Mouse (Mus musculus) cerebellum, adult 18-20 months (tissue): ENCODE results near the gene AU022252.
A peak's percentile ranks its signal among the peaks of the same experiment; 100 is the strongest.
"Not testable (repeated sequence)": the region's sequence is repeated elsewhere in the genome, so short reads cannot be mapped to it uniquely, and the experiment has no call there.

Experiments used
- DNase-seq, 2 experiments: peaks; one replicate each; pipeline ENCODE4 v3.0.0; 2021

AU022252 gene

GRCm38 (mm10) chr4:119232410-119233255 lies at the start of gene AU022252, which contains the start of gene P3h1:
Gene AU022252 (minus strand): TSS chr4:119232712.
Gene P3h1 (plus strand): TSS chr4:119232915.
- DNase-seq: peak; percentile 99 to 100

DNA sequence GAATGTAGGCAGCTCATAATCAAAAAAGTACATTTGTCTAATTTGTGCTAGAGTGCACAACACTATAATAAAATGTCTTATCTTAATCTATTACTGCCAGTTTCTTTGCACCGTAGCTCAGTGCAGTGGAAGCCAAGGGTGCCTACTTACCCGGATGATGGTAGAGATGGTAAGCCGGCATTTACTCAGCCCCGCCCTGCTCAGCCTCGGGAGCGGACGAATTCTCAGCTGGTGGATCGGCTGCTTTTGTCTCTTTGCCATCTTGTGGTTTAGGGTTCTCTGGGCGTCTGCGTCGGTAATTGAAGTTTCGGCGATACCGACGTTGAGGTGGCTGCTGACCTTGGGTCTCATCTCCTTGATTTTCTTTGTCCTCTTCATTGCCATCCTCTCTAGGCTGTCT lies 46.3 kb upstream of the AU022252 start:
- DNase-seq: not testable (repeated sequence)

DNA sequence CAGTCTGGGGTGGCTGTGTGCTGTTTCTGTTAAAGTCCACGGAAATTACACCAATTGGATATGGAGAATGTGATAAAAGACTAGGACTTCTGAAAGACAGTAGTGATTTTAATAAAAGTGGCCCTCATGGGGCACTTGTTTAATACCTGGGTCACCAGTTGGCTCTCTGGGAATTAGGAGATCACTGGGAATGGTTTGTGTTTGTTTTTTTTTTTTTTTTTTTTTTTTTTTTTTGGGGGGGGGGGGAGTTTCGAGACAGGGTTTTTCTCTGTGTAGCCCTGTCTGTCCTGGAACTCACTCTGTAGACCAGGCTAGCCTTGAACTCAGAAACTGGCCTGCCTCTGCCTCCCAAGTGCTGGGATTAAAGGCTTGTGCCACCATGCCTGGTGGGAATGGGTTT lies 43.2 kb upstream of the AU022252 start:
- no peak for DNase-seq

DNA sequence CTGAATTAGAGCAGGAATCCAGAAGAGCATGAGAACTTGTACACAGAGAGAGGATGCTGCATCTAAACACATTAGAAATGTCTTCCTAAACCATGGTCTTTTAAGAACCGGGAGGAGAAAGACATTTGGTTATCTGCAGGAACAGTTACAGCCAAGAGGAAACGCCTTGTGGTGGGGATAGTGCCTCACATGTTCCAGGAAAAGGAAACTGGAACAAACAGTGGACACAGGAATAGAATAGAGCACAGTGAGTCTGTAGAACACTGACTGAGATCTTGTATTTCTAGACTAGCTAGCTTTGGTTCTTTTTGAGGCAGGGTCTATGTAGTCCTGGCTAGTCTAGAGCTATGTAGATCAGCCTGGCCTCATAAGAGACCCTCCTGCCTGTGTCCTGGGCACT lies 42.7 kb upstream of the AU022252 start:
- DNase-seq: no peak

DNA sequence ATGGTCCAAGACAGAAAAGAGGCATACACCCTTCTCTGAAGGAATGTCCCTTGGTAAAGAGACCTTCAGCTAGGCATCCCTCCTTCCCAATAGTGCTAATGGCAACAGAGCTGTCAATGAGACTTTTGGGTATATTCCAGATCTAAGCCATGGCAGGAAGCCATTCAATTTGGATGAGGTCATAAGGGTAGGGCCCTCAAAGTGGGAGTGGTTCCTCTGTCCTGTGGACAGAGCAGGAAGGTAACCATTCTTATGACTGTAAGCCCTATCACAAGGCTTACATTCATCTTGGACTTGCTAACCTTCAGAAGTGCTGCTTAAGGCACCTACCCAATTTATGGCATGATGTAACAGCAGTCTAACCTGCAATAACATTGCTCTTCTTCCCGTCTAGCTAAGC lies 42.1 kb upstream of the AU022252 start:
- DNase-seq: no peak

- DNase-seq: no peak
Observed at GRCm38 (mm10) chr4:119266606-119267005, 34.1 kb upstream of the AU022252 start.

DNA sequence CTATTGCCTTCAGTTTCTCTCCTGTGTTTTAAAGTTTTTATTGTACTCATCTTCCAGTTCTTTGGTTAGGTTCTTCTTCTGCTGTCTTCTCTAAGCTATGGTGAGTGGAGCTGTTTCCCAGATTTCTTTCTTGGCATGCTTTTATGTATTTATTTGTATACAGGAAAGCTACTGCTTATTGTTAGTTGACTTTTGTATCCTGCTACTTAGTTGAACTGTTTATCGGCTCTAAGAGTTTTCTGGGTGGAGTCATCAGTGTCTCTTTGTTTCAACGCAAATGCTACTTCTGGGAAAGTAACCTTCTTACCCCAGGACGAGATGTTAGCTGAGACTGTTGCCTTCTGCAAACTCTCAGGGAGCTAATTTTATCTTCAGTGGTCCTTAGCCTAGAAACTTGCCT lies 30.9 kb upstream of the AU022252 start:
- no peak for DNase-seq

DNA sequence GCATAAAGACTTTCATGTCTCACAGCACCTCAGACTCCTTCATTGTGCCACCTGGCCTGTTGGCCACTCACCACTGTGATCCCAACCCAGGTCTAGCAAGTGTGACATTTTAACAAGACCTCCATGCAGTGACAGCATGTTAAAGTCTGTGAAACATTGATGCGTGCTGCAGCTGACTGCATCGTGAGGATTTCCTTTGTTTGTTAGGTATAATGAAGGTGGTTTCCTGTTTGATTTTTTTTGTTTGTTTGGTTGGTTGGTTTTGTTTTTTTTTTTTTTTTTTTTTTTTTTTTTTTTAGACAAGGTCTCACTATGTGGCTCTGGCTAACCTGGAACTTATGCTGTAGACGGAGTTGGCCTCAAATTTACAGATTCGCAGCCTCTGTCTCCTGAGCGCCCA lies 30.0 kb upstream of the AU022252 start:
- no peak for DNase-seq

DNA sequence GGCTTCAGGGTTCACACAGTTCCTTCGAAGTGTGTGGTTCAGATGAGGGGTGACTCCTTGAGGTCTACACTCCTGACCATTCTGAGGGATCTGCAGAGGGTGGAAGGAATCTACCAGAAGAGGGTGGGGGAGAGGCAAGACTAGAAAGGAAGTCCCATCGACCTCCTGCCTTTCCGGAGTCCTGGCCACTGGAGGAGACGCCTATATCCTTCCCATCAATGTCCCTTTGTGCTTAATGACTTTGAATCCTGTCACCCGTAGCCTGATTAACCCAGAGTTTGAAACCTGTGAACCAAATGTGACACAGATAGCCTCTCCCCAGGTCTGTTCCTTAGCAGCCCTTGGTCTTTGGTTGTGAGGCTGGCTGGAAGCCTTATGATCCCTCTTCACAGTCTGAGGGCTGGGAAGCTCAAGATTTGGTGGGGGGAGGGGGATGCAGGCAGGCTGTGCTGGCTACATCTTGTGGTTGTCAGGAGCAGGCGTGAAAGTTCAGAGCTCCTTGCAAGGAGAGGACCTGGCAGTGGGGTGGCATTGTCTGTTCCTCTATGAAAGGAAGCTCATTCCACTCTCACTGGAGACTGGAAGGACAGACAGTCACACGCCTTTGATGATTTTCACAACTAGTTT lies 28.7 kb upstream of the AU022252 start:
- DNase-seq: no peak

- no peak for DNase-seq
Observed at GRCm38 (mm10) chr4:119259344-119260254, 27.1 kb upstream of the AU022252 start.

- DNase-seq: no peak
Observed at GRCm38 (mm10) chr4:119257083-119257482, 24.6 kb upstream of the AU022252 start.

DNA sequence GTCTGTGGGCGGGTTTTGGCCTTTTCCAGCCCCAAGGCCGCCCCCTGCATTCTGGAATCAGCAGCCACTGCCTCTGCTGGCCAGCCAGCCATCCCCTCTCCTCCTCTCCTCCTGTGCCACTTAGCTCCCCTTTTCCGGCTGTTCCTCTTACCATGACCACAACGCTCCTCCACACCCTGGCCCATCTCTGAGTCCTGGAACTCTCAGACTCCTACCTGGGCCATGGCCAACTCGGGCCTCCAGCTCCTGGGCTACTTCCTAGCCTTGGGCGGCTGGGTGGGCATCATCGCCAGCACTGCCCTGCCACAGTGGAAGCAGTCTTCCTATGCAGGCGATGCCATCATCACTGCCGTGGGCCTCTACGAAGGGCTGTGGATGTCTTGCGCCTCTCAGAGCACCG lies 22.8 kb upstream of the AU022252 start, which contains the start of gene Cldn19:
Gene Cldn19, plus strand, starts transcription at position 64 of the 400 bp plus-strand sequence.
- DNase-seq: no peak

- DNase-seq: no peak
Observed at GRCm38 (mm10) chr4:119254012-119254618, 21.6 kb upstream of the AU022252 start.

GRCm38 (mm10) chr4:119252025-119252808 lies 19.7 kb upstream of the AU022252 start:
- no peak for DNase-seq

GRCm38 (mm10) chr4:119248407-119248965 lies 16.0 kb upstream of the AU022252 start:
- DNase-seq: no peak

DNA sequence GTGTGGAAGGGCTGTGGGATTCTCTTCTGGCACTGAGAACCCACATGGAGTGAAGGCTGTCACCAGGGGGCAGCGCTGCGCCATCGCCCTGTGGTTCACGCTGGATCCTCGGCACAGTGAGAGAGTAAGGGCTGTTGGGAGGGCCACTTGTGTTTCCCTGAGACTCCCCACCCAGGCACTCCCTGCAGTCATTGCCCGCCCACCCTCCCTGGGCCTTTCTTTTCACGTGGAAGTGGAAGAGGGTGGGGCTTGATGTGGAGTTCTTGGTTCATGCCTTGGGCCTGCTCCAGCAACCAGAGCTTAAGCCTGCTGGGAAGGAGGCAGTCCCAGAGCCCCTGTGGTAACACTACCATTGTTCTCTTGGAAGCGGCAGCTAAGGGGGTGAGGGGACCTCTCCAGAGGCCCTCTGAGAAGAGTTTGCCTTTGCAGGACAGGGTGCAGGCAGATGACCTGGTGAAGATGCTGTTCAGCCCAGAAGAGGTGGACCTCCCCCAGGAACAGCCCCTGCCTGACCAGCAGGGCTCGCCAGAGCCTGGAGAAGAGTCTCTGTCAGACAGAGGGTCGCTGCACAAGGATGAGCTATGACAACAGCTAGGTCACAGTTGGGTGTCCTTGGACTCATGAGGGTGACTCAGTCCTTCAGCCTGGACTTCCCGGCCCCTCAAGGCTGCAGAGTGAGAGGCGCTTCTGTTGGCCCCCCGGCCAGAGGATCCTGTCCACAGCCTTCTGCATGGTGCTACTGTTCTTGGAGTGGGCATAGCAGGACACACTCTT lies 15.1 kb upstream of the AU022252 start:
- DNase-seq: peak; percentile 41 to 50

GRCm38 (mm10) chr4:119246688-119247225 lies 14.2 kb upstream of the AU022252 start:
- DNase-seq: no peak

GRCm38 (mm10) chr4:119245961-119246360 lies 13.4 kb upstream of the AU022252 start:
- no peak for DNase-seq

DNA sequence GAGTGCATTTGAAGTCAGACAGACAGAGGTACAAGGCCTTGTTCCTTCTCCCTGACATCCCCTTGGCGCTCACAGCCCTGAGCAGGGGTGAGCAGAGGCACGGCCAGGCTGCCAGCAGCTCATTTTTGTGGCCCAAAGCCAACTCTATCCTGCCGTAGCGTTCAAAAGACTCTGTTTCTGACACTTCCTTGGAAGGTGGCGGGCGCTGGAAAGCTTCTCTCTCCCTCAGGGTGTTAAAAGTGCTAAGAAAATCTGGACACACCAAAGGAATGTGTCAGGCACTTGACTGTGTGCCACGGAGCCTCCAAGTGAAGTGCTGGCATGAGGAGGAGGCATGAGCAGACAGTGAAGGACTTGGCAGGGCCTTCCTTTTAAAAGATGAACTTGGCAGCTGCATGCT lies 13.0 kb upstream of the AU022252 start:
- DNase-seq: peak; percentile 24 to 34
